Mouse (Mus musculus) heart, embryonic 10.5 days (tissue): Measurements from ENCODE around the gene Vstm4. TPM values are rescaled to one million over a fixed set of nuclear protein-coding genes. Genes with fewer than 3 reads are reported as not detected.

Source experiments
- DNase-seq: peaks from one replicate; pipeline ENCODE4 v3.0.0-alpha.2; 2017; ENCODE audit warnings: low spot score
- H3K27ac ChIP-seq: fragments of 300-500 bp; sonication (generic); 2 replicates; pipeline ENCODE4 v1.5.1; 2016; ENCODE audit warnings: mild to moderate bottlenecking
- H3K27me3 ChIP-seq: fragments of 300-500 bp; sonication (generic); 2 replicates; pipeline ENCODE4 v1.6.1; 2016; ENCODE audit warnings: mild to moderate bottlenecking; ENCODE audit not compliant: poor library complexity, insufficient read depth, severe bottlenecking
- H3K36me3 ChIP-seq: fragments of 300-500 bp; sonication (generic); 2 replicates; pipeline ENCODE4 v1.6.1; 2016; ENCODE audit warnings: mild to moderate bottlenecking, moderate library complexity
- H3K4me1 ChIP-seq: fragments of 300-500 bp; sonication (generic); 2 replicates; pipeline ENCODE4 v1.6.1; 2016; ENCODE audit warnings: mild to moderate bottlenecking
- H3K4me3 ChIP-seq: fragments of 300-500 bp; sonication (generic); 2 replicates; pipeline ENCODE4 v1.5.1; 2016; ENCODE audit warnings: mild to moderate bottlenecking, moderate library complexity
- H3K9me3 ChIP-seq: fragments of 300-500 bp; sonication (generic); 2 replicates; pipeline ENCODE4 v1.6.1; 2016; ENCODE audit warnings: mild to moderate bottlenecking, moderate library complexity
- WGBS: fragments of 180-500 bp; shearing (Covaris S2); methylation state at CpG from one replicate; pipeline ENCODE4 v1.1.7; 2016; 5-methylcytosine and 5-hydroxymethylcytosine counted together
- polyA plus RNA-seq: library from polyadenylated mRNA; unstranded; fragments of >200 nt; fragmentation: Nextera tagmentation; extraction: Ambion mirVana; gene quantifications from 2 replicates; pipeline ENCODE4 v1.2.1, GENCODE M21; 2016

Gene Vstm4
- 6.1 and 9.5 TPM in 2 replicates for polyA plus RNA-seq

GRCm38 (mm10) chr14:32856681-32857328, at the start of gene Vstm4:
Vstm4 (plus strand) TSS chr14:32856756.
- peaks cover 48% of the 10 kb centered on the region for H3K4me1 ChIP-seq
- H3K27me3 ChIP-seq, result peaks cover 34% of the 10 kb centered on the region
- no peaks in the 10 kb centered on the region for H3K36me3 ChIP-seq
- H3K27ac ChIP-seq, result peak within 1 kb of the TSS; percentile 89
- H3K4me3 ChIP-seq, result peak within 1 kb of the TSS; percentile 79
- no peaks in the 10 kb centered on the region for H3K9me3 ChIP-seq
- DNase-seq, result peak; percentile 81
- WGBS, result 2% methylated on average over 68 of the region's 68 CpGs

GRCm38 (mm10) chr14:32810111-32810510, 46.4 kb upstream of the Vstm4 start:
- Histone ChIP-seq H3K36me3 (no peaks in the 10 kb centered on the region), H3K27ac (no peak overlapping the region), H3K9me3 (no peaks in the 10 kb centered on the region), H3K4me1 (peaks cover 8% of the 10 kb centered on the region; the same call in 1 of the 2 replicates), H3K4me3 (no peak overlapping the region), H3K27me3 (peaks cover 25% of the 10 kb centered on the region)
- no peak for DNase-seq

- Histone ChIP-seq H3K27me3 (peaks cover 23% of the 10 kb centered on the region), H3K4me3 (no peak overlapping the region), H3K9me3 (no peaks in the 10 kb centered on the region), H3K36me3 (no peaks in the 10 kb centered on the region), H3K27ac (no peak overlapping the region), H3K4me1 (peaks cover 19% of the 10 kb centered on the region)
- no peak for DNase-seq
- 70% methylated on average over 6 of the region's 6 CpGs for WGBS
Measured at GRCm38 (mm10) chr14:32812429-32812828, 44.1 kb upstream of the Vstm4 start.

GRCm38 (mm10) chr14:32814961-32815360, 41.6 kb upstream of the Vstm4 start:
- no peak overlapping the region for H3K27ac ChIP-seq

DNA sequence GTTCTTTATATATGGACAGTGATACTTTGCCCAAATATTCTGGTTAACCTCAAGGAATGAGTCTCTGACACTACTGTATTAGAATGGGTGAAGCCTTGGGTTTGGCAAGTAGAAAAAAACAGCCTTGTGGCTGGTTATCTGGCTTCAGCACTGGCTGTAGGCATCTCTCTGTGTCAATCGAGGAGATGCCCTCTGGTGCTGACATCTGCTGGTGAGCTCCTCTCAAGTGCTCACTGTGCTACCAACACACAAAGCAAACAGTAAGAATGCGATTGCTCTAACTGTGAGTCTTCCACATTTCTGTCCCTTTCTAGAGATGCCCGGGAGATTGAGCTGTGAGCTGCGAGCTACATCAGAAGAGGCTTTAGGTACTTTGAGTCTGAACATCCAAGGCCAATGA, 40.0 kb upstream of the Vstm4 start:
- H3K36me3 ChIP-seq, result no peaks in the 10 kb centered on the region
- no peak overlapping the region for H3K4me3 ChIP-seq
- H3K27me3 ChIP-seq, result peaks cover 4% of the 10 kb centered on the region; the same call in 1 of the 2 replicates
- H3K27ac ChIP-seq, result no peak overlapping the region
- no peak for DNase-seq
- H3K9me3 ChIP-seq, result no peaks in the 10 kb centered on the region
- 62% methylated on average over 4 of the region's 4 CpGs for WGBS
- peaks cover 29% of the 10 kb centered on the region for H3K4me1 ChIP-seq

More at GRCm38 (mm10) chr14:32814961-32815360, 41.6 kb upstream of the Vstm4 start:
- H3K36me3 ChIP-seq, result no peaks in the 10 kb centered on the region
- no peak for DNase-seq
- WGBS, result 58% methylated on average over 4 of the region's 4 CpGs
- no peak overlapping the region for H3K4me3 ChIP-seq
- peaks cover 6% of the 10 kb centered on the region; the same call in 1 of the 2 replicates for H3K27me3 ChIP-seq
- H3K4me1 ChIP-seq, result peaks cover 29% of the 10 kb centered on the region
- H3K9me3 ChIP-seq, result no peaks in the 10 kb centered on the region

DNA sequence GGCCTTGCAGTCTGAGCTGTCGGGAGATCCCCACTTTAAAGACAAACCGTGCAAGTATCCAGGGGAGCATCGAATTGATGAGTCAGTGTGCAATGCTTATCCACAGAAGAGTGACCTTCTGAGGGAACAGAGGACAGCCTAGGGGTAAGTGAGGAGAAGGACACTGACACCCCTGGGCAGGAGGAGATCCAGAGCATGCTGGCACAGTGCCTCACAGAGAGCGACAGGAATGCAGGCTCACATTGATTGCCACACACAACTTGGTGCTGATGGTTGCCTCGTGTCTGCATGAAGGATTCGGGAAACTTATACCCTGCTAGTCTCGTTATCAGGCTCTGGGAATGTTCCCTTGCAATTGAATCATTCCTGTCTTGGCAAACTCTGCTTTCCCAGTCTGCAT, 39.3 kb upstream of the Vstm4 start:
- Histone ChIP-seq H3K4me3 (no peak overlapping the region), H3K36me3 (no peaks in the 10 kb centered on the region), H3K4me1 (peaks cover 29% of the 10 kb centered on the region), H3K27me3 (peaks cover 4% of the 10 kb centered on the region; the same call in 1 of the 2 replicates), H3K27ac (no peak overlapping the region), H3K9me3 (no peaks in the 10 kb centered on the region)
- DNase-seq, result no peak
- WGBS, result 46% methylated on average over 7 of the region's 7 CpGs

DNA sequence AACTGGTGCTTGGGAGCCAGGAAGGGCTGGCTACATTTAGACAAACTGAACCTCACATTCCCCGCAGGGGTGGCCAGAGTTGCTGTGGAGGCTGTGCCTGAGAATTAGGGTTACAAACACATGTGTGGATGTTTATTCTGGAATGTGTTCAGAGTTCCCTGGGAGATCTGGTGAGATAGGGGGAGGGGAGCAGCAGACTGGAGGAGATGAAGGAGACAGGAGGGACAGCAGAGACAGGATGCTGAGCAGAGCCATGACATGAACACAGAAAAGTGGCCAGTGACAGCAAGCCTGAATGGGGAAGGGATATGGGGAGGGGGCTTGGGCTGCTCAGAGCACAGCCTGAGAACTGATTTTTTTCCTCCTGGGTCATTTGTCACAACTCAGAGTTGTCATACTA, 37.3 kb upstream of the Vstm4 start:
- H3K27me3 ChIP-seq, result peaks cover 4% of the 10 kb centered on the region; the same call in 1 of the 2 replicates
- H3K27ac ChIP-seq, result no peak overlapping the region
- H3K36me3 ChIP-seq, result no peaks in the 10 kb centered on the region
- no peak overlapping the region for H3K4me3 ChIP-seq
- peaks cover 36% of the 10 kb centered on the region for H3K4me1 ChIP-seq
- H3K9me3 ChIP-seq, result no peaks in the 10 kb centered on the region
- no peak for DNase-seq
- 55% methylated on average over 1 of the region's 1 CpGs for WGBS

DNA sequence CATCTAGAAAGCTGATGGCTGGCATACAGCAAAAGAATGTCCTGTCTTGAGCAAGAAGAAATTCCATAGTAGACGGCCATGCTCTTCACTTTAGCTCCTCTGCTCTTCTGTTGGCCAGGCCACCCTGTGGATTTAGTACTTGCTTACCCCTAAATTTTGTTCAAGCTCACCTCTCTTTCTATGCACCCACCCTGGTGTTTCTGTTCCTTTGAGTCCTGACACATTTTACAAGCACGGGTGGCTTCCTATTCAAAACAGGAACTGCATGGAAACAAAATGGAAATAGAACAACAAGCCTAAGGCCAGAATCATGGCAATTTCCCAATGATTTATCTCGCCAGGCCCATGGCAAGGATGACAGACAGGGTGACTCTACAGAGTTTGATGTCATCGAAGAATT, 33.7 kb upstream of the Vstm4 start:
- WGBS, result 77% methylated on average over 4 of the region's 4 CpGs
- no peak for DNase-seq
- peaks cover 3% of the 10 kb centered on the region; the same call in 1 of the 2 replicates for H3K27me3 ChIP-seq

DNA sequence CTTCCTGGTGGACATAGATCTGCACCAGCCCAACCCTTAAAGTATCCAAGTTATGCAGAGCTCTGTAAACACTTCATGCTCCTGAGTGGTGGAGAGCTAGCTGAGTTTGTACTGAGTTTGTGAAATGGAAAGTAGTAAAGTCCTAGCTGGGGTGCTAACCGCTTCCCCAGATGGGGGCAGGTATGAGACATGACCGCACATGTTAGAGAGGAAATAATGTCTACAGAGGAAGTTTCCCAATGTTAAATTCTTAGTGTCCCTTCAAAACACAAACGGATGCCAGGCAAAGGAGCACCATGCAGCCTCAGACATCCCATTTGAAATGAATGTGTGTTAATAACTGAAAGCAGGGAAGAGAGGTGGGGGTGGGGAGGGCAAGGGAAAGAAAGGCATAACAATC, 32.7 kb upstream of the Vstm4 start:
- WGBS, result 85% methylated on average over 3 of the region's 3 CpGs
- no peaks in the 10 kb centered on the region for H3K9me3 ChIP-seq
- H3K4me3 ChIP-seq, result no peak overlapping the region
- H3K27me3 ChIP-seq, result no peaks in the 10 kb centered on the region
- peaks cover 47% of the 10 kb centered on the region for H3K4me1 ChIP-seq
- H3K36me3 ChIP-seq, result no peaks in the 10 kb centered on the region
- DNase-seq, result peak; percentile 48
- H3K27ac ChIP-seq, result no peak overlapping the region

More for the DNA sequence above, 33.7 kb upstream of the Vstm4 start:
- Histone ChIP-seq H3K27ac (no peak overlapping the region), H3K36me3 (no peaks in the 10 kb centered on the region), H3K4me1 (peaks cover 39% of the 10 kb centered on the region), H3K9me3 (no peaks in the 10 kb centered on the region), H3K4me3 (no peak overlapping the region)

DNA sequence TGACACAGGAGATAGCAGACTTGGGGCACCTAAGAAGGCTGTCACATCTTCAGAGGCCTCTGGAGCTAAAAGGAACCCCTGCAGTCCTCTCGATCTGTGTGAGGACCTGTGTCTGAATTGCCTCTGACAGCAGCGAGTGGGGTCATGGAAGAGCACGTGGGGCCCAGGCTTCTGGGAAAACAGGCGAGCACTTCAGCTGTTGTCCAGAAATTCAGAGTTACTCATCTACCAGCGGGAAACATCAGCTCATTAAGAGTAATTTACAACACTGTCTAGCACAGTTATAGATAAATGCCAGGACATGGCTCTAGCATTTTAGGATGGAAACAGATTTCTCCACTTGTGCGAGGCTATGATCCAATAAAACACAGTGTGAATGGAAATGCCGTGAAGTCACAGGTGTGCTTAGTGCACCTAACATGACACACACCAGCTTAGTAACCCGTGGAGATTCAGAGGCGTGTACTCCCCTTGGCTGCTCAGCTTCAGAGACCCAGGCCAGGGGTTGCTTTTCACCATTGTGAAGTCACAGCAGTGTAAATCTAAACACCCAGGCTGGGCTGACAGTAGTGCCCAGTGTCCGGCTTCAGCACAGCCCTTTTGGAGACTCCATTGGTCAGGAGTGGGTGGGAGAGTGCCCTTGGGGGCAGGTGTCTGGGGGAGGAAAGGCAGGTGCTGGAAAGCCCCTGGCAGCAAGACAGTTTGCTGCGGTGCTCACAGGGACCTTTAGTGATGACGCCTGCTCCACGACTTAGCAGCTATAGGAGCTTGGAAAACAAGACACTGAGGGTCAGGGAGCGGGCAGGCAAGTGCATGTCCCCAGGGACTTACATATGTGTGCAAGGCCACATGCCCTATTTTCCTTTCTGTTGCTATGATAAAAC, 32.0 kb upstream of the Vstm4 start:
- H3K27ac ChIP-seq, result peak overlapping the region; percentile 56; the same call in 1 of the 2 replicates
- peaks cover 42% of the 10 kb centered on the region for H3K4me1 ChIP-seq
- DNase-seq, result peak; percentile 71
- 55% methylated on average over 14 of the region's 14 CpGs for WGBS
- H3K4me3 ChIP-seq, result no peak overlapping the region
- no peaks in the 10 kb centered on the region for H3K36me3 ChIP-seq
- no peaks in the 10 kb centered on the region for H3K27me3 ChIP-seq
- H3K9me3 ChIP-seq, result no peaks in the 10 kb centered on the region

DNA sequence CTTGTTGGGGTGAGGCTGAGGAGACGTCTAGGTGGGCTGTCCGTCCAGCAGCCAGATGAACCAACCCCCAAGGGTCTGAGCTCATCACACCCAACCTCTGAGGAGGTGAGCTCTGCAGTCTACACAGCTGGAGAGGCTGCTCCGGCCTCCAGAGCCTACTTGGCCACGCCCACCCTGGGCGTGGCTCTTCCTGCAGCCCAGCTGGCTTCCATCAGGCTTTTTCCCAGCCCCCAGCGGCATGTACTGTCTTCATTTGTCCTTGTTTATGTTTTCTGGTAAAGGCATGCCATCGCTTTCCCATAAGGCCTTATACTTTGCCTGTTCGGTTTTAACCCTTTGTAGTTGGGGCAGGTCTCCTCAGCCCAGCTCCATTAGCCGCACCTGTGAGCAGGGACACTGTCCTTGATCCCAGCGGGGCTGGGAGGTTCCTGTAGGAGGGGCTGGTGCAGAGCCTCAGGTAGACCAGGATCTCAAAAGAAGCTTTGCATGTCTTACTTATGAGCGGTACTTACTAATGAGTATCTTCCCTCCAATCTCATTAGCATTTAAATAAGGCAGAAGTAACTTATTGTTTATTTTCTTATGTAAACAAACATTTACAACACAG, 31.0 kb upstream of the Vstm4 start:
- peak overlapping the region; percentile 56 for H3K27ac ChIP-seq
- H3K36me3 ChIP-seq, result no peaks in the 10 kb centered on the region
- no peaks in the 10 kb centered on the region for H3K27me3 ChIP-seq
- peak overlapping the region; percentile 39 for H3K4me3 ChIP-seq
- H3K4me1 ChIP-seq, result peaks cover 42% of the 10 kb centered on the region
- 7% methylated on average over 11 of the region's 11 CpGs for WGBS
- H3K9me3 ChIP-seq, result no peaks in the 10 kb centered on the region
- peak; percentile 78 for DNase-seq

- Histone ChIP-seq H3K27me3 (no peaks in the 10 kb centered on the region), H3K27ac (peak overlapping the region; percentile 56; the same call in 1 of the 2 replicates), H3K4me3 (no peak overlapping the region), H3K4me1 (peaks cover 42% of the 10 kb centered on the region), H3K36me3 (no peaks in the 10 kb centered on the region), H3K9me3 (no peaks in the 10 kb centered on the region)
- peak; percentile 14 for DNase-seq
- 67% methylated on average over 4 of the region's 4 CpGs for WGBS
Measured at GRCm38 (mm10) chr14:32827165-32827564, 29.4 kb upstream of the Vstm4 start.
